Mouse (Mus musculus) ES-E14 (cell line): ENCODE measurements around the gene Tmem222.

Experiments
- CHD2 ChIP-seq: IDR thresholded peaks from 2 replicates; pipeline ENCODE4 v1.6.1; 2014; ENCODE audit warnings: mild to moderate bottlenecking, low read depth, low read length, inconsistent platforms
- HCFC1 ChIP-seq: IDR thresholded peaks from 2 replicates; pipeline ENCODE4 v1.6.1; 2012; ENCODE audit warnings: low read length, inconsistent platforms, borderline replicate concordance; ENCODE audit not compliant: insufficient read depth
- ZNF384 ChIP-seq: IDR thresholded peaks from 2 replicates; pipeline ENCODE4 v1.6.1; 2012; ENCODE audit warnings: low read depth, low read length, inconsistent platforms

DNA sequence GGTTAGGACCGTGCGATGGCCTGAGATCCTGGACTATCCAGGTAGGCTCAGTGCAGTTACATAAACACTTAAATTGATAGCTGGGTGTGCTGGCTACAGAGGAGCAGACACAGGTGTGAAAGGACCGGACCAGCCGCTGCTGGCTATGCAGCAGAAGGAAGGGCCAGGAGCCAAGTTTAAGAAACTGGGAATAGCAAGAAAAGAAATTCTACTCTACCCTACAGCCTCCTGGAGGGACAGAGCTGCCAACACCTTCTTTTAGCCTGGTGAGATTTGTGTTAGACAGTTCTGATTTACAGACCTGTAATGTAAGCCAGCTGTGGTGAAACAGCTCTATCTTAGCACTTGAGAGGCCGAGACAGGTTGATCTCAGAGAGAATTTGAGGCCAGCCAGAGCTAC is 38.4 kb upstream of the Tmem222 start:
- TF ChIP-seq HCFC1 (no peak), CHD2 (no peak), ZNF384 (no peak)
